Mouse (Mus musculus): Measurements from ENCODE around the gene Mospd1.

Gene Mospd1

GRCm38 (mm10) chrX:53370366-53370740 lies at the start of gene Mospd1:
Gene Mospd1 (minus strand): TSS chrX:53370502.
- in situ Hi-C loops (cut with MboI; ENCODE audit: low sequenced_read_pairs), result no loop called here

- in situ Hi-C loops (cut with MboI; ENCODE audit: low sequenced_read_pairs), result no loop called here
Observed at GRCm38 (mm10) chrX:53386362-53386761, 16.1 kb upstream of the Mospd1 start.

DNA sequence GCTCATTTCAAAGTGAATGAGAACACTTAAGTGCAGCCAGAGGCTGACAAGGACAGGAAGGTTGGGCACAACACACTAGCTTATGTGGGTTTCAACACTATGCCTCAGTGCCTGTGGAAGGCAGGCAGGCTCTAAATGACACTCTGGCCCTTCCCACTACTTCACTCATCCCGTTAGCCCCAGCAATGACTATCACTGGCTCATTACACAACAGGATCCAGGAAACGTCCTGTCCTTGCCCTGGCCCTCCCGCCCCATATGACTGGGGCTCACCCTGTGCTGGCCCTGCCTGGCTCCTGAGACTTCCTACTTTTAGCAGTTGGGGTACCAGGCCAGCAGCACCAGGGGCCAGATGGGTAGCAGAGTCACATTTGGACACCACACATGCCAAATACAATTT lies 12.8 kb upstream of the Mospd1 start:
- in situ Hi-C loops (cut with MboI; ENCODE audit: low sequenced_read_pairs), result no loop called here

DNA sequence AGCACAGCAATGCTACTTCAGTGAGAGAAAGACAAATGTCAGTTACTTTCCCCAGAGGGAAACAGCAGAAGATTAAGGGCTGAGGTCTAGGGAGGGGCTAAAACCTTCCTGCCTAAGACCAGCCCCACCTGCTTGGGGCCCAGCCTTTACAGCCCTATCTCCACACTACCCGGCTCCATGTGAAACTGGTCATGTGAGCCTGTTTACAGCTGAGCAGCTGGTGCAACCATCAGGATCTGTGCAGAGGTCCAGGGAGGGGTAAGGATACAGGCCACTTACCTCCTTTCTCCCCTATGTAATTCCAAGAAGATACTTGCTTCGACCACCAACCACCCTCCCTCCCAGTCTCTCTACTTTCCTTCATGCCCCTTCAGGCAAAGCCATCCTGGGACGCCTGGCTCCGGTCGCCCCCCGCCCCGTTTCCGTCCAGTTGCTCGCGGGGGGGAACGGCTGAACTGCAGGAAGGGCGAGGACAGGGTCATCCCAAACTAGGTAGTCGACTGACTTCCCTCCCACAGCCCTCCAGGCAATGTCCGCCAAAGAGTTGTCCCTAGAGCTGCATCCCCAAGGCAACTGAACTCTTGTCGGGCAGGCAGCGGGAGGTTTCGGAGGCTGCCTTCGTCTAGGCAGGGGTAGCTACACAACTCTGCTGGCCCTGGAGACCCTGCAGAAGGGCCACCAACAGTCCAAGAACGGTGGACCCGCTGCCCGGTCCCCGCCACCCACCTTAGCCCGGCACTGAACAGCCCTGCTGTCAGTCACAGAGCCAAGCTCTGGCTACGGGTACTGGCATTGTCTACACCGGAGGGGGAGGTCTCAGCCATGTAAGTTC lies 552 bp downstream of the Mospd1 start:
- in situ Hi-C loops (cut with MboI; ENCODE audit: low sequenced_read_pairs), result no loop called here

- in situ Hi-C loops (cut with MboI; ENCODE audit: low sequenced_read_pairs), result no loop called here
Observed at GRCm38 (mm10) chrX:53364668-53365383, 5.5 kb downstream of the Mospd1 start.

- in situ Hi-C loops (cut with MboI; ENCODE audit: low sequenced_read_pairs), result no loop called here
Observed at GRCm38 (mm10) chrX:53348374-53348773, 21.9 kb downstream of the Mospd1 start.

DNA sequence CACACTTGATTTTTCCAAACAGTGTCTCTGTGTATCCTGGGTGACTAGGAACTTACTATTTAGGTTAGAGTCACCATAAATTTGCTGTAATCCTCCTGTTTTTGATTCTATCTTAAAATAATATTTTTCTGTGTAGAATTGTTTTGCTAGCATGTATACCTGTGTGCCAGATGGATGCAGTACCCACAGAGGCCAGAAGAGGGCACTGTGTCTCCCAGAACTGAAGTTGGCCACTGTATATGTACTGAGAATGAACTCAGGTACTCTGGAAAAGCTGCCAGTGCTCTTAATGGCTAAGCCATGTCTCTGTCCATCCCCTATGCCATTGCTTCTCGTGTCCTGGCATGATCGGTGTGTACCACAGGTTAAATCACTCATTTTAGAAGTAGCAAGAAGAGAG lies 28.8 kb downstream of the Mospd1 start:
- in situ Hi-C loops (cut with MboI; ENCODE audit: low sequenced_read_pairs), result no loop called here

DNA sequence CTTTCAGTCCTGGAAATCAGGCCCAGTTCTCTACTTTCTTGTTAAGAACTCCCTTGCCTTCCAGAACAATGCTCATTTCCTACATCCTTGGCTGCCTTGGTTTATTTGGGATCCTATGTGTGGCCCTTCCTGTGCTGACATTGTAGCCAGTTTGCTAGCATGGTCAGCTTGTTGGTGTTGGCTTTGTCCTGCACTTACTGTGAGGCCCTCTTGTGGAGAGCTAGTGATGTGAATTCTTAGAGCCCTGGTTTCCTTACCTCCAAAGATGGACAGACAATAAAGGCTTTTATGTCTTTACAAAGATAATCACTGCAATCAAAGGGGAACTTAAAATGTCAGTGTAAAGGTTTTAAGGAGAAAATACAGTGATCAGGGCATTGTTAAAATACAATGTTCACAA lies 32.9 kb downstream of the Mospd1 start:
- in situ Hi-C loops (cut with MboI; ENCODE audit: low sequenced_read_pairs), result no loop called here

- in situ Hi-C loops (cut with MboI; ENCODE audit: low sequenced_read_pairs), result no loop called here
Observed at GRCm38 (mm10) chrX:53330396-53330795, 39.9 kb downstream of the Mospd1 start.

DNA sequence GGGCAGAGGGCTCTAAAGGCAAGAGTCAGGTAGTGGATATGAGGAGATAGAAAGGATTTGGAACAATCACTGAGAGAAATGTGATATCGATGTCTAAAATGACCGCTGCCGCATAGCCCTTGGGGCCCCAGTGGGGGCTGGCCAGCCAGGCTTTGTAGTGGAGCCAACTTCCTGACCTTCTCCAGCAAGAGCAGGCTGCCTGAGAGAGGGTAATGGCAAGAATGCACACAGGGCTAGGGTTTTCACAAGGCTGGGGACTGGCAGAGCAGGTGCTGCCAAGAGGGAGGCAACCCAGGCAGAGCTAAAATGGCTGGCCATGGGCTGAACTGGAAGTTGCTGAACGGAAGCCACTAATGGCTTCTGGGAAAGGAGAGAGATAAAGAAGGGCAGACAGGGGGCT lies 49.2 kb downstream of the Mospd1 start:
- in situ Hi-C loops (cut with MboI; ENCODE audit: low sequenced_read_pairs), result no loop called here

- in situ Hi-C loops (cut with MboI; ENCODE audit: low sequenced_read_pairs), result no loop called here
Observed at GRCm38 (mm10) chrX:53320564-53320963, 49.7 kb downstream of the Mospd1 start.

Measured in CH12F3 (cell line).